Mouse (Mus musculus): Measurements from ENCODE around the gene Gm20390. TPM values are rescaled to one million over a fixed set of nuclear protein-coding genes. Genes with fewer than 3 reads are reported as not detected.

Gm20390 gene
- polyA plus RNA-seq, 1 experiment, result 13.0 TPM

GRCm38 (mm10) chr11:93969171-93969570 is 1.1 kb upstream of the Gm20390 start:
- Histone ChIP-seq H3K9me3 (ENCODE audit: control insufficient read depth, low read length) (no peaks in the 10 kb centered on the region), H3K27me3 (ENCODE audit: control insufficient read depth) (no peaks in the 10 kb centered on the region), H3K4me3 (replicated peaks) (peak overlapping the region; percentile 88), H3K4me1 (ENCODE audit: control insufficient read depth) (peaks cover 34% of the 10 kb centered on the region), H3K36me3 (ENCODE audit: control insufficient read depth) (peaks cover 19% of the 10 kb centered on the region)
- TF ChIP-seq GATA1 (IDR thresholded peaks at IDR 0.05; ENCODE audit: low read length), result no peak
- no peak for TF ChIP-seq TAL1 (IDR thresholded peaks at IDR 0.05; ENCODE audit: low read length)

GRCm38 (mm10) chr11:93968848-93969128 is 695 bp upstream of the Gm20390 start:
- peaks cover 23% of the 10 kb centered on the region for H3K36me3 ChIP-seq (ENCODE audit: control insufficient read depth)
- H3K9me3 ChIP-seq (ENCODE audit: control insufficient read depth, low read length), result no peaks in the 10 kb centered on the region
- no peaks in the 10 kb centered on the region for H3K27me3 ChIP-seq (ENCODE audit: control insufficient read depth)
- H3K4me1 ChIP-seq (ENCODE audit: control insufficient read depth), result peaks cover 34% of the 10 kb centered on the region
- no peak for TF ChIP-seq GATA1 (IDR thresholded peaks at IDR 0.05; ENCODE audit: low read length)
- TF ChIP-seq TAL1 (IDR thresholded peaks at IDR 0.05; ENCODE audit: low read length), result no peak
- peak overlapping the region; percentile 88 for H3K4me3 ChIP-seq (replicated peaks)

- Histone ChIP-seq H3K27me3 (ENCODE audit: control insufficient read depth) (no peaks in the 10 kb centered on the region), H3K36me3 (ENCODE audit: control insufficient read depth) (peaks cover 37% of the 10 kb centered on the region), H3K9me3 (ENCODE audit: control insufficient read depth, low read length) (no peaks in the 10 kb centered on the region), H3K4me1 (ENCODE audit: control insufficient read depth) (peaks cover 34% of the 10 kb centered on the region), H3K4me3 (replicated peaks) (peak overlapping the region; percentile 88)
- TF ChIP-seq GATA1 (IDR thresholded peaks at IDR 0.05; ENCODE audit: low read length), result no peak
- TF ChIP-seq TAL1 (IDR thresholded peaks at IDR 0.05; ENCODE audit: low read length), result no peak
These were observed 712 bp downstream of the Gm20390 start for GRCm38 (mm10) chr11:93967381-93967780.

- Histone ChIP-seq H3K9me3 (ENCODE audit: control insufficient read depth, low read length) (no peaks in the 10 kb centered on the region), H3K4me3 (replicated peaks) (no peak overlapping the region), H3K27me3 (ENCODE audit: control insufficient read depth) (no peaks in the 10 kb centered on the region), H3K36me3 (ENCODE audit: control insufficient read depth) (peaks cover 54% of the 10 kb centered on the region), H3K4me1 (ENCODE audit: control insufficient read depth) (peaks cover 34% of the 10 kb centered on the region)
- TF ChIP-seq GATA1 (IDR thresholded peaks at IDR 0.05; ENCODE audit: low read length), result no peak
- TF ChIP-seq TAL1 (IDR thresholded peaks at IDR 0.05; ENCODE audit: low read length), result no peak
These were observed 2.7 kb downstream of the Gm20390 start for GRCm38 (mm10) chr11:93965391-93965790.

GRCm38 (mm10) chr11:93963013-93963412 is 5.1 kb downstream of the Gm20390 start:
- H3K4me3 ChIP-seq (replicated peaks), result no peak overlapping the region
- H3K36me3 ChIP-seq (ENCODE audit: control insufficient read depth), result peaks cover 75% of the 10 kb centered on the region
- no peak for TF ChIP-seq GATA1 (IDR thresholded peaks at IDR 0.05; ENCODE audit: low read length)
- no peak for TF ChIP-seq TAL1 (IDR thresholded peaks at IDR 0.05; ENCODE audit: low read length)
- no peaks in the 10 kb centered on the region for H3K9me3 ChIP-seq (ENCODE audit: control insufficient read depth, low read length)
- H3K4me1 ChIP-seq (ENCODE audit: control insufficient read depth), result peaks cover 24% of the 10 kb centered on the region
- H3K27me3 ChIP-seq (ENCODE audit: control insufficient read depth), result no peaks in the 10 kb centered on the region

- H3K36me3 ChIP-seq (ENCODE audit: control insufficient read depth), result peaks cover 82% of the 10 kb centered on the region
- TF ChIP-seq GATA1 (IDR thresholded peaks at IDR 0.05; ENCODE audit: low read length) (no peak), TAL1 (IDR thresholded peaks at IDR 0.05; ENCODE audit: low read length) (no peak)
These were observed 6.6 kb downstream of the Gm20390 start for GRCm38 (mm10) chr11:93961482-93961881.

GRCm38 (mm10) chr11:93957746-93958145 is 10.3 kb downstream of the Gm20390 start:
- peaks cover 49% of the 10 kb centered on the region for H3K36me3 ChIP-seq (ENCODE audit: control insufficient read depth)
- no peak overlapping the region for H3K4me3 ChIP-seq (replicated peaks)

More at GRCm38 (mm10) chr11:93961482-93961881, 6.6 kb downstream of the Gm20390 start:
- H3K4me3 ChIP-seq (replicated peaks), result no peak overlapping the region
- H3K27me3 ChIP-seq (ENCODE audit: control insufficient read depth), result no peaks in the 10 kb centered on the region
- H3K9me3 ChIP-seq (ENCODE audit: control insufficient read depth, low read length), result no peaks in the 10 kb centered on the region
- H3K4me1 ChIP-seq (ENCODE audit: control insufficient read depth), result peaks cover 20% of the 10 kb centered on the region

GRCm38 (mm10) chr11:93957031-93957555 is 11.0 kb downstream of the Gm20390 start:
- peaks cover 7% of the 10 kb centered on the region for H3K27me3 ChIP-seq (ENCODE audit: control insufficient read depth)
- peaks cover 44% of the 10 kb centered on the region for H3K36me3 ChIP-seq (ENCODE audit: control insufficient read depth)
- H3K4me1 ChIP-seq (ENCODE audit: control insufficient read depth), result peaks cover 28% of the 10 kb centered on the region
- TF ChIP-seq TAL1 (IDR thresholded peaks at IDR 0.05; ENCODE audit: low read length) (no peak), GATA1 (IDR thresholded peaks at IDR 0.05; ENCODE audit: low read length) (no peak)
- H3K4me3 ChIP-seq (replicated peaks), result no peak overlapping the region
- no peaks in the 10 kb centered on the region for H3K9me3 ChIP-seq (ENCODE audit: control insufficient read depth, low read length)

More at GRCm38 (mm10) chr11:93957746-93958145, 10.3 kb downstream of the Gm20390 start:
- H3K4me1 ChIP-seq (ENCODE audit: control insufficient read depth), result peaks cover 28% of the 10 kb centered on the region
- TF ChIP-seq TAL1 (IDR thresholded peaks at IDR 0.05; ENCODE audit: low read length), result no peak
- TF ChIP-seq GATA1 (IDR thresholded peaks at IDR 0.05; ENCODE audit: low read length), result no peak
- peaks cover 7% of the 10 kb centered on the region for H3K27me3 ChIP-seq (ENCODE audit: control insufficient read depth)
- no peaks in the 10 kb centered on the region for H3K9me3 ChIP-seq (ENCODE audit: control insufficient read depth, low read length)

GRCm38 (mm10) chr11:93956159-93956558 is 11.9 kb downstream of the Gm20390 start, which contains the start of gene Nme2:
Nme2 (minus strand) TSS chr11:93956259.
- no peak for TF ChIP-seq TAL1 (IDR thresholded peaks at IDR 0.05; ENCODE audit: low read length)
- no peak for TF ChIP-seq GATA1 (IDR thresholded peaks at IDR 0.05; ENCODE audit: low read length)
- Histone ChIP-seq H3K27me3 (ENCODE audit: control insufficient read depth) (peaks cover 7% of the 10 kb centered on the region), H3K36me3 (ENCODE audit: control insufficient read depth) (peaks cover 37% of the 10 kb centered on the region), H3K9me3 (ENCODE audit: control insufficient read depth, low read length) (no peaks in the 10 kb centered on the region), H3K4me3 (replicated peaks) (peak within 1 kb of the TSS; percentile 69), H3K4me1 (ENCODE audit: control insufficient read depth) (peaks cover 28% of the 10 kb centered on the region)

Data from erythroblast, embryonic 14.5 days (primary cell).